ENCODE assay signal across 20 mouse cellular contexts in the genomic region with DNA sequence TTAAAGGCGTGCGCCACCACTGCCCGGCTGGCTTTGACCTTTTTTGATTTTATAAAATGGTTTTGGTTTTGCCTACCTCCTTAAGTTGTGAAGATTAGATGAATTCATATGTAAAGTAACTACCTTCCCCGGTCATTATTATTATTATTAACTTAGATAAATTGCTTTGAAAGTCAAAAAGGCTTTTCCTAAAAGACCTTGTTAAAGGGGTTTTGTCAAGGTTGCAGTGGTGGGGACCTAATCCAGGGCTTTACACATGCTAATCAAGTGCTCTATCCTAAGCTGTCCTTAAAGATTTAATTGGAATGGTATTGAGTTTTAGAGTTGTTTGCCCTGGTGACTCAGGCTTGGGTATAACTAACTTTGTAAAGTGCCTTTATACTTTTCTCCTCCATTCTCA. TPM values are rescaled to one million over a fixed set of nuclear protein-coding genes. Genes with fewer than 3 reads are reported as not detected.
DNase-seq lines count a peak whose midpoint lies in the region; TF ChIP-seq lines count a peak whose summit lies in the region.
"Had no signal": no experiment of that assay in that cellular context is flagged by ENCODE, and none has a peak within 500 bp of the region (broad histone marks: within the 10 kb centered on the region; RNA-seq: fewer than 3 reads in every experiment).

No protein-coding gene starts in this region.

- peaks cover 4 to 5% of the 10 kb centered on the region in 2 experiments; a peak in 3 of 4 replicates for H3K4me1 ChIP-seq in ES-E14 (ENCODE audit: control insufficient read depth in 2 of 2, insufficient read depth in 2 of 2, low read length in 2 of 2, poor library complexity in 1 of 2)

- H3K4me3 ChIP-seq in ES-E14 (ENCODE audit: insufficient read depth in 1 of 2, low read depth in 1 of 2, low read length in 2 of 2, poor library complexity in 1 of 2, severe bottlenecking in 1 of 2): no peak overlapping the region
- H3K4me3 ChIP-seq: embryonic facial prominence, embryonic 13.5 days; embryonic facial prominence, embryonic 15.5 days; erythroblast, embryonic 14.5 days; forebrain, embryonic 10.5 days; forebrain, embryonic 12.5 days had no signal

- in situ Hi-C loops in ES-E14 (cut with MboI; ENCODE audit: low sequenced_read_pairs in 2 of 2, unreplicated experiment in 2 of 2): no loop called here

- H3K9me3 ChIP-seq in ES-E14 (ENCODE audit: control insufficient read depth, insufficient read depth, low read depth, low read length): no peaks in the 10 kb centered on the region
- H3K9me3 ChIP-seq: embryonic facial prominence, embryonic 13.5 days; embryonic facial prominence, embryonic 15.5 days; forebrain, embryonic 10.5 days; forebrain, embryonic 12.5 days had no signal

- H3K9ac ChIP-seq in ES-E14 (ENCODE audit: insufficient read depth, low read depth, low read length, poor library complexity, severe bottlenecking): no peak overlapping the region
- H3K9ac ChIP-seq: embryonic facial prominence, embryonic 13.5 days; embryonic facial prominence, embryonic 15.5 days; forebrain, embryonic 12.5 days had no signal

- peak; percentile 77 for DNase-seq in ES-E14 (ENCODE audit: low read depth, low spot score)
- peak; percentile 48 for DNase-seq in WW6 (ENCODE audit: low read depth, low spot score)
- no peak for DNase-seq in right cerebral cortex, adult 2 months (ENCODE audit: low spot score in 2 of 2)
- DNase-seq in adrenal gland, postnatal 4 days (ENCODE audit: low spot score in 2 of 2): no peak
- DNase-seq in urinary bladder, postnatal 25 days (ENCODE audit: low spot score): no peak
- DNase-seq: adrenal gland, adult 8-10 months; adrenal gland, postnatal 14 days; adrenal gland, postnatal 36 days; cerebellum, adult 11 months; cerebellum, adult 18-20 months; cerebellum, adult 8-10 months; cerebellum, adult 9-11 months; cerebellum, postnatal 14 days; cerebellum, postnatal 36 days; embryo, embryonic 11 days had no signal

- no peak overlapping the region; the same call in 1 of the 2 replicates for H3K27ac ChIP-seq in ES-E14 (ENCODE audit: insufficient read depth, low read depth, low read length, poor library complexity, severe bottlenecking)
- H3K27ac ChIP-seq: embryonic facial prominence, embryonic 13.5 days; embryonic facial prominence, embryonic 15.5 days; forebrain, embryonic 10.5 days; forebrain, embryonic 12.5 days had no signal

- H3K36me3 ChIP-seq in ES-E14 (ENCODE audit: control insufficient read depth, insufficient read depth, low read length, poor library complexity, severe bottlenecking): peaks cover 16% of the 10 kb centered on the region

TF ChIP-seq in ES-E14, 5 proteins besides CTCF, POLR2A, EP300 and RAD21:
- TF ChIP-seq CHD2 (IDR thresholded peaks at IDR 0.05; ENCODE audit: low read depth, low read length) (peak; percentile 53), ZNF384 (IDR thresholded peaks at IDR 0.05; ENCODE audit: low read depth, low read length) (no peak), HCFC1 (IDR thresholded peaks at IDR 0.05; ENCODE audit: borderline replicate concordance, insufficient read depth, low read length) (no peak)

RNA-seq across cellular contexts. Expression of a gene that starts 6.9 kb away (rescaled TPM):
- total RNA-seq in ES-E14 (2012; rRNA removed): 58.1 and 73.4 TPM in 2 replicates
- total RNA-seq in adrenal gland, postnatal 4 days (2021): 100 to 1,000 TPM; 132 to 134 TPM

RNA-seq across cellular contexts. Expression of a gene that starts 33.2 kb away (rescaled TPM):
- 5.8 and 6.1 TPM in 2 replicates for total RNA-seq in ES-E14 (2012; rRNA removed)
- 10 to 100 TPM; 39.2 to 41.8 TPM for total RNA-seq in adrenal gland, postnatal 4 days (2021)

Comparison
In these comparisons a context has a peak if more than half of its experiments do, and no peak if none do; other contexts are left out.
1. DNase-seq: peak in ES-E14 (single experiment) and WW6 (single experiment); none in right cerebral cortex, adult 2 months (0 of 2), adrenal gland, postnatal 4 days (0 of 2) and urinary bladder, postnatal 25 days (single experiment).